Mouse (Mus musculus) heart, adult 2 months (tissue): ENCODE results near the gene Ssxb5.

ENCODE experiments used
- CTCF ChIP-seq: fragments of 200-600 bp; IDR thresholded peaks from 2 replicates; pipeline ENCODE4 v1.8.1; 2022; ENCODE audit warnings: antibody characterized with exemption, mild to moderate bottlenecking, moderate library complexity
- POLR2A ChIP-seq: fragments of 200-500 bp; IDR thresholded peaks from 2 replicates; pipeline ENCODE4 v1.6.1; 2011; ENCODE audit warnings: mild to moderate bottlenecking, low read depth, low read length, control low read depth; ENCODE audit not compliant: insufficient read depth

- no peak for TF ChIP-seq POLR2A
- TF ChIP-seq CTCF, result no peak
Measured at GRCm38 (mm10) chrX:8852486-8852885, 49.0 kb downstream of the Ssxb5 start.
